Mouse (Mus musculus) myocyte (in vitro differentiated cells): Measurements from ENCODE around the gene Ccdc159. TPM values are rescaled to one million over a fixed set of nuclear protein-coding genes. Genes with fewer than 3 reads are reported as not detected.

Experiments
- H3K27me3 ChIP-seq: one replicate; pipeline ENCODE4 v1.6.1; 2011; ENCODE audit not compliant: control insufficient read depth, insufficient read depth, insufficient read length
- H3K36me3 ChIP-seq: one replicate; pipeline ENCODE4 v1.6.1; 2011; ENCODE audit not compliant: control insufficient read depth, insufficient read depth
- H3K4me2 ChIP-seq: one replicate; pipeline ENCODE4 v1.6.1; 2011; ENCODE audit warnings: low read depth, control low read depth
- H3K4me3 ChIP-seq: one replicate; pipeline ENCODE4 v1.5.1; 2011; ENCODE audit warnings: mild to moderate bottlenecking, control low read depth, moderate library complexity
- H3K79me2 ChIP-seq: one replicate; pipeline ENCODE4 v1.6.1; 2011; ENCODE audit not compliant: control insufficient read depth, insufficient read depth
- H3ac ChIP-seq: one replicate; pipeline ENCODE4 v1.6.1; 2011; ENCODE audit not compliant: control insufficient read depth, insufficient read length
- CEBPB ChIP-seq: IDR thresholded peaks from 2 replicates; pipeline ENCODE4 v1.6.1; 2011; ENCODE audit warnings: mild to moderate bottlenecking, moderate library complexity; ENCODE audit not compliant: poor library complexity, insufficient read depth, severe bottlenecking
- E2F4 ChIP-seq: IDR thresholded peaks from one replicate; pipeline ENCODE4 v1.6.1; 2011; ENCODE audit warnings: mild to moderate bottlenecking, control low read depth, moderate library complexity; ENCODE audit not compliant: insufficient read depth
- MAX ChIP-seq: IDR thresholded peaks from one replicate; pipeline ENCODE4 v1.6.1; 2011; ENCODE audit warnings: low read depth, mild to moderate bottlenecking, control low read depth
- MYOD1 ChIP-seq, 3 experiments: IDR thresholded peaks; one replicate each; pipeline ENCODE4 v1.6.1; 2011; ENCODE audit warnings: control low read depth in 2 of 3, low read depth in 2 of 3, mild to moderate bottlenecking in 2 of 3, moderate library complexity in 1 of 3; ENCODE audit not compliant: insufficient read length in 2 of 3, control insufficient read depth in 1 of 3
- MYOG ChIP-seq, 3 experiments: IDR thresholded peaks; one replicate each; pipeline ENCODE4 v1.6.1; 2011; ENCODE audit warnings: control low read depth in 2 of 3, low read depth in 2 of 3, mild to moderate bottlenecking in 2 of 3; ENCODE audit not compliant: insufficient read length in 2 of 3, control insufficient read depth in 1 of 3, insufficient read depth in 1 of 3
- POLR2A ChIP-seq: IDR thresholded peaks from one replicate; pipeline ENCODE4 v1.6.1; 2011; ENCODE audit warnings: low read depth, mild to moderate bottlenecking, control low read depth, moderate library complexity; ENCODE audit not compliant: insufficient read length
- POLR2AphosphoS2 ChIP-seq: IDR thresholded peaks from one replicate; pipeline ENCODE4 v1.6.1; 2011; ENCODE audit warnings: low read depth, control low read depth; ENCODE audit not compliant: insufficient read length
- REST ChIP-seq: IDR thresholded peaks from one replicate; pipeline ENCODE4 v1.6.1; 2011; ENCODE audit warnings: mild to moderate bottlenecking, control low read depth, moderate library complexity; ENCODE audit not compliant: insufficient read depth, insufficient read length
- SRF ChIP-seq: IDR thresholded peaks from one replicate; pipeline ENCODE4 v1.6.1; 2011; ENCODE audit warnings: low read depth; ENCODE audit not compliant: control insufficient read depth, insufficient read length
- TCF12 ChIP-seq: IDR thresholded peaks from one replicate; pipeline ENCODE4 v1.6.1; 2011; ENCODE audit warnings: mild to moderate bottlenecking, control low read depth; ENCODE audit not compliant: poor library complexity, insufficient read depth, severe bottlenecking
- TCF3 ChIP-seq: IDR thresholded peaks from one replicate; pipeline ENCODE4 v1.6.1; 2011; ENCODE audit warnings: low read depth, control low read depth; ENCODE audit not compliant: insufficient read length
- USF1 ChIP-seq: IDR thresholded peaks from one replicate; pipeline ENCODE4 v1.6.1; 2011; ENCODE audit warnings: low read depth, mild to moderate bottlenecking, control low read depth, moderate library complexity
- polyA plus RNA-seq: library from polyadenylated mRNA; unstranded; fragments of >200 nt; fragmentation: generic; extraction: Trizol; gene quantifications from one replicate; pipeline ENCODE4 v1.2.1, GENCODE M21; 2012; ENCODE audit warnings: missing spikeins

Gene Ccdc159
- polyA plus RNA-seq, 1 experiment = 2.5 TPM

- TF ChIP-seq MAX (no peak), MYOD1 (IDR thresholded peaks at IDR 0.05; ENCODE audit: control insufficient read depth in 1 of 3, insufficient read length in 2 of 3, low read depth in 2 of 3) (no peak)
Observed at GRCm38 (mm10) chr9:21909474-21910223, 17.6 kb upstream of the Ccdc159 start.

GRCm38 (mm10) chr9:21916851-21917492 is 10.3 kb upstream of the Ccdc159 start:
- Histone ChIP-seq H3K4me2 (peak overlapping the region; percentile 84), H3K4me3 (peak overlapping the region; percentile 26)

More at GRCm38 (mm10) chr9:21909474-21910223, 17.6 kb upstream of the Ccdc159 start:
- Histone ChIP-seq H3K36me3 (no peaks in the 10 kb centered on the region), H3K79me2 (no peaks in the 10 kb centered on the region), H3K4me3 (no peak overlapping the region), H3K4me2 (no peak overlapping the region), H3K27me3 (peaks cover 3% of the 10 kb centered on the region), H3ac (no peak overlapping the region)

GRCm38 (mm10) chr9:21917493-21918034 is 9.7 kb upstream of the Ccdc159 start:
- peak overlapping the region; percentile 84 for H3K4me2 ChIP-seq
- H3K79me2 ChIP-seq = no peaks in the 10 kb centered on the region
- no peaks in the 10 kb centered on the region for H3K27me3 ChIP-seq
- peak overlapping the region; percentile 26 for H3K4me3 ChIP-seq
- peak overlapping the region; percentile 23 for H3ac ChIP-seq
- TF ChIP-seq REST (no peak), MAX (no peak), USF1 (no peak), TCF3 (no peak), MYOD1 (IDR thresholded peaks at IDR 0.05; ENCODE audit: control insufficient read depth in 1 of 3, insufficient read length in 2 of 3, low read depth in 2 of 3) (no peak), E2F4 (no peak), POLR2AphosphoS2 (no peak), SRF (no peak), CEBPB (no peak), POLR2A (no peak)
- H3K36me3 ChIP-seq = no peaks in the 10 kb centered on the region

More at GRCm38 (mm10) chr9:21916851-21917492, 10.3 kb upstream of the Ccdc159 start:
- Histone ChIP-seq H3K27me3 (no peaks in the 10 kb centered on the region), H3K36me3 (no peaks in the 10 kb centered on the region), H3ac (peak overlapping the region; percentile 23), H3K79me2 (no peaks in the 10 kb centered on the region)
- no peak for TF ChIP-seq USF1
- TF ChIP-seq MAX = no peak
- no peak for TF ChIP-seq POLR2A
- TF ChIP-seq TCF3 = no peak
- TF ChIP-seq TCF12 = no peak
- no peak for TF ChIP-seq MYOD1 (IDR thresholded peaks at IDR 0.05; ENCODE audit: control insufficient read depth in 1 of 3, insufficient read length in 2 of 3, low read depth in 2 of 3)
- TF ChIP-seq POLR2AphosphoS2 = no peak
- no peak for TF ChIP-seq REST
- TF ChIP-seq MYOG (IDR thresholded peaks at IDR 0.05; ENCODE audit: control insufficient read depth in 1 of 3, insufficient read depth in 1 of 3, insufficient read length in 2 of 3, low read depth in 2 of 3) = no peak
- TF ChIP-seq E2F4 = no peak
- no peak for TF ChIP-seq SRF

- H3K27me3 ChIP-seq = no peaks in the 10 kb centered on the region
- H3K4me2 ChIP-seq = peak within 1 kb of the TSS; percentile 84
- TF ChIP-seq CEBPB = no peak
- TF ChIP-seq POLR2A = peak; percentile 70
- TF ChIP-seq MAX = no peak
- no peak for TF ChIP-seq SRF
- no peak for TF ChIP-seq USF1
- TF ChIP-seq MYOG (IDR thresholded peaks at IDR 0.05; ENCODE audit: control insufficient read depth in 1 of 3, insufficient read depth in 1 of 3, insufficient read length in 2 of 3, low read depth in 2 of 3) = no peak
- no peak for TF ChIP-seq E2F4
- no peak for TF ChIP-seq TCF3
- TF ChIP-seq TCF12 = no peak
- no peak for TF ChIP-seq MYOD1 (IDR thresholded peaks at IDR 0.05; ENCODE audit: control insufficient read depth in 1 of 3, insufficient read length in 2 of 3, low read depth in 2 of 3)
- no peak for TF ChIP-seq REST
- TF ChIP-seq POLR2AphosphoS2 = peak; percentile 44
- H3ac ChIP-seq = peak within 1 kb of the TSS; percentile 23
- no peaks in the 10 kb centered on the region for H3K79me2 ChIP-seq
- H3K4me3 ChIP-seq = peak within 1 kb of the TSS; percentile 26
- no peaks in the 10 kb centered on the region for H3K36me3 ChIP-seq
Observed at GRCm38 (mm10) chr9:21918035-21918592, 9.2 kb upstream of the Ccdc159 start, which contains the start of gene Rab3d. Gene Rab3d (minus strand): TSS chr9:21918192.
